Mouse (Mus musculus) cerebellum, adult 11-12 months (tissue): ENCODE data around the gene Anp32e.

ENCODE experiments used
- DNase-seq: peaks from one replicate; pipeline ENCODE4 v3.0.0; 2022

The Anp32e gene

DNA sequence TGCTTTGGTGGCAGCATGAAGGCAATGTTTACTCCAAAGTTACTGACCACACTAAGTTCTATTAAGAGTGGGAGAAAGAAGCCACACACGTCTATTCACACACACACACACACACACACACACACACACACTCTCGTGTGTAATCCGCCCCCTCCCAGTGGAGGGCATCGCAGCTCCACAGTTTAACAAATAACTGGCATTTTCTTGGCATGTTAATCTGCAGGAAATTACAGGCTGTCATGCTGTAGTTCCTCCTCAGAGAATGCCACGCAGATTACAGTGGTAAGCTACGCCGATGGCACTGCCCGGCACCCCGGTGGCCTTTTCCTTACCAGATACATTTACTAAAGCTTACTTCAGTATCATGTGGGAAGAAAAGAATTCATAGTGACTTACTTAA, 49.2 kb downstream of the Anp32e start:
- no peak for DNase-seq

DNA sequence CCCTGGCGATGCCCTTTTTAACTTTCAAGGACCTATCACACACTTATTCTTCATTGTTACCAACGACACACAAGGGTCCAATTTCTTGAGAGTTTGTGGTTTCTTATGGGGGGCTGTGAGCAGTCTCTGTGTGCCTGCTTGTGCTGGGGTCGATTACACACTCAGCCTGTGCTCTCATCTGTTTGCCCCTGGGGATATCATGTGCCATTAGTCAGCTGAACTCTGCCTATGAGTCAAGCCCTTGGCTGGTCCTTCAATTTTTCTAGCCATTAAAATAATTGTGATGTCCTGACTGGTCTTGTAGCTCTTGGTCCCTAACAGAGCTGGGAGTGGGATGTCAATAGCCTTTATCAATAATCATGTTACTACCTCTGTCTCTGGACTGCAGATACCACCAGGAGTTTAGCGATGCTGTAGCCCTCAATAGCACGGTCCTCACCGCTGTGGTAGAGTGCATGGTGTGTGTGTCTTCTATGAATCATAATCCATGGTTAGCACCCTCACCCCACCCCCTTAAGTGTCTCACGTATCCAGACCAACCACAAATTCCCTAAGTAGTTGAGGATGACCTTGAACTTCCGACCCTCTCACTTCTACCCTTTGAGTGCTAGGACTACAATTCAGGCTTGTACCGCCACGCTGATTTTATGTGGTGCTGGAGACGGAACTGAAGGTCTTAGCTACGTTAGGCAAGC, 51.4 kb downstream of the Anp32e start:
- no peak for DNase-seq

- no peak for DNase-seq
Measured at GRCm38 (mm10) chr3:95982129-95982528, 53.1 kb downstream of the Anp32e start.

GRCm38 (mm10) chr3:95985209-95986000, 56.4 kb downstream of the Anp32e start:
- DNase-seq: peak; percentile 82

DNA sequence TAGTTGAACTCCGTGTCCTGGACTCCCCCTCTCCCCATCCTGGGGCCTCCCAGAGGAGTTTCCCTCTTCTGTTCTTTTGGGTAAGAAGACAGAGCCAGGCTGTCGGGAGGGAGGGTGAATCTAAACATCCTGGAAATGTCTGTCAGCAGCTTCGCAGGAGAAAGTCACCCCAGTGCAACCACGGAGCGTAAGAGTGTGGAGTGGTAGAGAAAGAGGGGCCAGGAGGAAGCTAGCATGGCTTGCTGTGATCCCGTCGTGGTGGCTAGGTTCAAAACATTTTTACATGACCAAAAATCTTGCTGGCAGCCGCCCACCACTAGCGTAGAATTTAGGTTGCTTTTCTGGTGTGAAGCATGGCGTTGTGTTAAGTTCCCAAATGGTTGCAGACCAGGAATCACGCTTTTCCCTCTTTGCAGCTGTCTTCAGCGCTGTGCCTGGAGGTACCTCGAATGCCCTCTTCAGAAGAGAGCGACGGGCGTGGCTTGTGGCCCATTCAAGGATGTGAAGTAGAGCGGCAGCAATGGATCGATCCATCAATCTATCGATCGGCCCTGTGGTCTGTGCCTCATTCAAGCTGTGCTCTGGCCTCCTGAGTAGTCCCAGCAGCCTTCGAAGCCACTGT, 57.1 kb downstream of the Anp32e start:
- DNase-seq: no peak

DNA sequence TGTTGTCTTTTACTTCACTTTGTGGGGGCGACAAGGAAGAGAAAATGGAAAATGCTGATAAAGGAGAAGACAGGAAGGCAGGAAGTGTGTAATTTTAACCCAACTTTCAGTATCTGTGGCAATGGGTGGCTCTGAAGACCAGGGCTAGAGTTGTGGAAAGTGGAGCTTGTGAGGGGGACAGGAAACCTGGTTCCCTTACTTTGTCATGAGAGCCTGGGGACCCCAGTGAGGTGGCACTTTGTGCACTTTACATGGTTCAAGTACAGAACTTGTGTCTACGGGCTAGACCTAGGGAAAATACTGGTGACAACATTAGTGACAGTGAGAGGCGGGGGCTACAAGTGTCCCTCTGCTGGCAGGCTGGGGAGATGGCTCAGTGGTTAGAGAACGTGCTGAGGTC, 57.9 kb downstream of the Anp32e start:
- DNase-seq: no peak

DNA sequence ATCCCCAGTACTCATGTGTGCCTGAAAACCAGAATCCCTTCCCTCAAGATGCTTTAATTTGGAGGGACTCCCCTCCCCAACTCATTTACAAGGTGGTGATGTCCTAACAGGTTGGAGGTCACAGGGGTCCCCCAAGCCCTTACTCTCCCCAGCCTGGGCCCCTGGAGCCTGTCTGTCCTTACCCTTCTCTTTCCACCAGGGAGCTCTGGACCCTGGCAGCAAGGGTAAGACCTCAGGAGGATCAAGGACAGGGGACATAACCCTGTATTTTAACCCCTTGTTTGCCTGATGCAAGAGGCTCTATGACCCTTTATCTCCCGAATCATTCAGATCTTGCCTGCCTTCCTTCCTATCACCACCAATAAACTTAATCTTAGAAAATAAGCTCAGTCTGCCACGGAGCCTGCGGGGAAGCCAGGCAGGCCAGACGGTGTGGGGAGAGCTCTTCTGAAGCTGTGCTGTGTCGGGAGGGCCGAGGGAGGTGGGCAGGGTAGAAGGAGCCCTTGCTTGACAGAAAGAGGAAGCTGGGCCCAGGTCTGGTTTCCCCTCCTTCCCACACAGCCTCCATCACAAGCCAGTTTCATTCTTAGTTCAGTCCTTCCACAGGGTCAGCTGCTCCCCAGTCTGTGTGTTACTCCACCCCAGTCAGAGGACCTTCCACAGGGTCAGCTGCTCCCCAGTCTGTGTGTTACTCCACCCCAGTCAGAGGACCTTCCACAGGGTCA, 58.5 kb downstream of the Anp32e start:
- DNase-seq: no peak

DNA sequence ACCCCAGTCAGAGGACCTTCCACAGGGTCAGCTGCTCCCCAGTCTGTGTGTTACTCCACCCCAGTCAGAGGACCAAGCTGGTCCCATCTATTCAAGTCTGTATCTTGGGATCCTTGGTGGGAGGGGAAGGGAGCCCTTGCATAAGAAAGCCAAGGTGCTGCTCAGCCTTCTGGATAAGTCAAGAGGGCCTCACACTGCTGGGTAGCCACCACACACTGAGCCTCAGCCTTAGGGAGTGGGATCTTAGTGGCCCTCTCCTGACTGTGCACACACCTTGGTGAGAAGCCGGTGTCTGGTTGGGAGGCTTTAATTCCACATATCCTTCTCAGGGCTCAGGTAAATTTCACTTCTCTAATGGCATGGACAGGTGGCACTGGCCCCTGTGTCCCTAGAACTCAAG, 59.1 kb downstream of the Anp32e start:
- DNase-seq: no peak

GRCm38 (mm10) chr3:95988969-95989368, 59.9 kb downstream of the Anp32e start:
- peak; percentile 85 for DNase-seq

- DNase-seq: no peak
Measured at GRCm38 (mm10) chr3:95990413-95990941, 61.4 kb downstream of the Anp32e start.

GRCm38 (mm10) chr3:95992990-95993603, 64.1 kb downstream of the Anp32e start:
- DNase-seq: no peak

DNA sequence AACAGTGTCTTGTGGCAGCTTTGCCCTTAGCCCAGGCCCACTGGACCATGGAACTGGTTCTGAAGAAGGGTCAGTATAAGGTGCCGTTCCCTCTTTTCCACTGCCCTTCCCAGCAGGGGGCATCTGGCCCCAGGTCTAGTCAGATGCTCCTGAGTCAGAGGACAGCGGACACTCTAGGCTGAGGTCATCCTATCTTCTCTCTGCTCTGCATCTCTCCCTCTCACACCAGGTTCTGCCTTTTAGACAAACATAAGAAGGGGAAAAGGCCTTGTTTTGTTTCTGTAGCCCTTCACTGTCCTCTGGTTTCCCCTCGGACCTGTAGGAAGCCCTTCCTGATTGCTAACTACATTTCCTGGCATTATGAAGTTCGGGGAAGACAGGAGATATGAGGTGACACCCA, 64.8 kb downstream of the Anp32e start:
- DNase-seq: peak; percentile 79

DNA sequence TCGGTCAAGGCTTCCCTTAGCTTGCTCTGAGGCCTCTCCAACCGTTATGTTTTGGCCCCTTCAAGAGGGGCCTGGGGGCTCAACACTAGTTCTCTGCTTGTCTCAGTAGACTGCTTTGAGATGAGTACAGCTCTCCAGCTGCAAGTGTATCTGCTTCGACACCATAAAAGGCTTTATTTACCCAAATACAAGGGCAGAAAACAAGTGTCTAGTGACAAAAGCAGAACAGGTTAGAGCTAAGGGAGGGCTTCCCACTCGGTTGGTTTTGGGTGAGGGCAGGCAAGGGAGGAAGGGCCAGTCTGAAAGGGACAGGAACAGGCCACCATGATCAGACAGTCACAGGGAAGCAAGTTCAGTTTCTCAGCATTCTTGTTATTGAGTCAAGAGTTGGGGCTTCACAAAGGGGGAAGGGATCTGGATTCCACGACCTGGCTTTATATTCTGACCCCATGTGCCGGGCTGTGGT, 65.4 kb downstream of the Anp32e start:
- no peak for DNase-seq

- DNase-seq: no peak
Measured at GRCm38 (mm10) chr3:95994975-95995801, 66.1 kb downstream of the Anp32e start.

- DNase-seq: peak; percentile 75
Measured at GRCm38 (mm10) chr3:95995802-95996428, 66.9 kb downstream of the Anp32e start, which contains the start of gene Plekho1. Gene Plekho1, minus strand, starts transcription at chr3:95996001.

- no peak for DNase-seq
Measured at GRCm38 (mm10) chr3:95996451-95997073, 67.5 kb downstream of the Anp32e start.
